Mouse (Mus musculus) gastrocnemius, adult 18-20 months (tissue): ENCODE data around the gene Lin54. TPM values are rescaled to one million over a fixed set of nuclear protein-coding genes. Genes with fewer than 3 reads are reported as not detected.

Source experiments
- DNase-seq: peaks from one replicate; pipeline ENCODE4 v3.0.0; 2021; ENCODE audit warnings: low spot score
- long read RNA-seq, 2 experiments: library from polyadenylated mRNA; stranded (forward); transcript quantifications; one replicate each; pipeline ENCODE4 v2.0.0; 2021
- total RNA-seq, 2 experiments: library from RNA; stranded (reverse); gene quantifications; 2 replicates each; pipeline ENCODE4 v1.2.3; 2021

Lin54 gene
- 1 to 10 TPM; 4.5 to 6.3 TPM for total RNA-seq
- long read RNA-seq, experiment 1, full-length matches to known transcripts, result 9 of 9 reads
- long read RNA-seq, experiment 1, partial matches to known transcripts, result 0 of 9 reads
- long read RNA-seq, experiment 1, other reads (novel, unspliced or antisense), result 0 of 9 reads
- long read RNA-seq, experiment 2, full-length matches to known transcripts, result 5 of 5 reads
- long read RNA-seq, experiment 2, partial matches to known transcripts, result 0 of 5 reads
- long read RNA-seq, experiment 2, other reads (novel, unspliced or antisense), result 0 of 5 reads

GRCm38 (mm10) chr5:100500458-100500961 is at the start of gene Lin54:
TSS of gene Lin54 (minus strand) at chr5:100500639.
- DNase-seq, result peak; percentile 84

- DNase-seq, result no peak
Observed at GRCm38 (mm10) chr5:100550151-100550550, 49.7 kb upstream of the Lin54 start.

DNA sequence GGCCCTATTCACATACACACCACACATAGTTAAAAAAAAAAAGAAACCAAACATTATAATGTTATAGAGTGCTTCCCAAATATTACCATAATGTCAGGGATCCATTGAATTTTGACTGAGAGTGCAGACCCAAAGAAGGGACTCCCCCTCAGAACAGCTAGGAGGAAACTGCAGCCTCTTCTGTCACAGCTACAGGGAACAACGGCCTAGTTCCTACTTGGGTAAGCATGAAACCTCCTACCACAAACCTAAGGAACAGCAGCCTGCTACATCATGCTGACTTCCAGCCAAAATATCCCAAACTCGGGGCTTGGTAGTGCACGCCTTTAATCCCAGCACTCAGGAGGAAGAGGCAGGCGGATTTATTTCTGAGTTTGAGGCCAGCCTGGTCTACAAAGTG is 48.9 kb upstream of the Lin54 start:
- no peak for DNase-seq

- DNase-seq, result no peak
Observed at GRCm38 (mm10) chr5:100548236-100548635, 47.8 kb upstream of the Lin54 start.

DNA sequence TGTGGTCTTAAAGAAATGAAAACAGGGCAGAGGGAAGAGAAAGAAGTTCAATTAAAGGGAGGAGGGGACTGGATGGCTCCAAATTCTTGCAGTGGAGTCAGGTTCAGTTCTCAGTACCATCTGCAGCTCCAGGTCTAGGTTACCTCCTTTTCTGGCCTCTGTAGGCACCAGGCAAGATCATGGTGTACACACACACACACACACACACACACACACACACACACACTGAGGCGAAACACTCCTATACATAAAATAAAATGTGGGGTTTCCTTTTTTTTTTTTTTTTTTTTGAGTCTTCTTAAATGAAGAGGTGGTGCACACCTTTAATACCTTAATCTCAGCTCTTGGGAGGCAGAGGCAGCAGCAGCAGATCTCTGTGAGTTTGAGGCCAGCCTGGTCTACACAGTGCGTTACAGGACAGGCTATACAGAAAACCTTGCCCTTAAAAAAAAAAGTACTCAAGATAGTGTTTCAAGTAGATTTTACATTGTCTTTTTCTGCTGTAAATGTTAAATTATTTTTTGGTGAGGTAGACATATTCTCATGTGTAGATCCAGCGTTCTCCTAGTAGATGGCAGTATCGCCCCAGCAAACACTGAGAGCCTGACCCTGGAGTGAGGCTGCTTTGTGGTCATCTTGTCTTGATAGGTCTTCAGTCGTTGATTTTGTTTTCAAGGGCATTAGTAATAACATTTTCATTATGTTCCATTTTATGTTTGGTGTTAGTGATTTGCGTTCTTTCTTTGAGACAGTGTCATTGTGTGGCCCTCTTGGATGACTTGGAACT is 46.0 kb upstream of the Lin54 start:
- no peak for DNase-seq

- DNase-seq, result peak; percentile 55
Observed at GRCm38 (mm10) chr5:100536638-100537037, 36.2 kb upstream of the Lin54 start.

GRCm38 (mm10) chr5:100535826-100536225 is 35.4 kb upstream of the Lin54 start:
- no peak for DNase-seq

GRCm38 (mm10) chr5:100526164-100526563 is 25.7 kb upstream of the Lin54 start:
- peak; percentile 38 for DNase-seq

DNA sequence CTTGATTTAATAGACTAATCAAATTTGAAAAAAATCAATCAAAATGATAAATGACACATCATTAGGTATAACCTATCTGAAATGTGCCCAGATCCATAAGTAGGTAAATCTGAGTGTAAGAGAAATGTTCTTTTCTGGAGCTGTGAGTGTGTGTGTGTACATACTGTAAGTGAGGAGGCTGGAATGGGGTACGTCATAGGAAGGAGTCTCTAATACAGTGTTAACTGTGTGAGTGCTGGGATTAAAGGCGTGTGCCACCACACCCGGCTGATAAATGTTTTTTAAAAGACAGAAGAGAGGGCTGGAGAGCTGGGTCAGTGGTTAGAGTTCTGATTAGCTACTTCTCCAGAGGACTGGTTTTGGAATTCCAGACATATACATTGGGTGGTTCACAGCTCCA is 25.2 kb upstream of the Lin54 start:
- no peak for DNase-seq

- DNase-seq, result no peak
Observed at GRCm38 (mm10) chr5:100524921-100525320, 24.5 kb upstream of the Lin54 start.

DNA sequence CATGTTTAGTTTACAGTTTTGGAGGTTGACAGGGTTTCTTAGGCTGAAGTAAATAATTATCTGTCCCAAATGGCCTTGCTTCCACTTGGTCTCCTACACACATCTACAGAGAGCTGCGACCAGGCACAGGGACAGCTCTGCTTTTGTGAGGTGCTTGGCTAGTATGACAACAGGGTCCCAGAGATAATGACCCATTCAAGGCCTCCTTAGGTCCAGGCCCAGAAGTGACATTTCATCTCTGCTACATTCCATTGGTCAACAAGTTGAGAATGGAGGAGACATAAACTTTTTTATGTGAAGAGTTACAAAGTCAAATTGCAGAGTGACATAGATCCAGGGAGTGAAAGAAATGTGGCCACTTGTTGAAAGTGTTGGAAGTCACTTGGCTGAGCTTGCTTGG is 22.9 kb upstream of the Lin54 start:
- no peak for DNase-seq

- DNase-seq, result no peak
Observed at GRCm38 (mm10) chr5:100520223-100520622, 19.8 kb upstream of the Lin54 start.

DNA sequence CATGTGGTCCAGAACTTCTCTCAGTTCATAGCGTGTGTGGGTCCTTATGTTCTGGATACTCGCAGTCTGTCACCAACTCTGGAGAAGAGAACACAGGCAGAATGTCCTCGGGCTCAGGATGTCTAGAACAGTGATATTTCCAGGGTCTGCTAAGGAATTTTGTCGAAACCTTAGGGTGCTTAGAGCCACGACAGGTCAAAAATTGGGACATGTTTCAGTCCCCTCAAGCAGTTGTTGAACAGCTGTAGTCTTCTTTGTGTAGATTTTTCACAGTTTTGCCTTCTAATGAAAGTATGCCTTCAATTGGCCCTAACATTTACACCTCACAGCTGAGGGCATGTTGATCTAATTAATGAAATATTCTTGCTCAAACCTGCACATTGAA is 18.6 kb upstream of the Lin54 start:
- no peak for DNase-seq

DNA sequence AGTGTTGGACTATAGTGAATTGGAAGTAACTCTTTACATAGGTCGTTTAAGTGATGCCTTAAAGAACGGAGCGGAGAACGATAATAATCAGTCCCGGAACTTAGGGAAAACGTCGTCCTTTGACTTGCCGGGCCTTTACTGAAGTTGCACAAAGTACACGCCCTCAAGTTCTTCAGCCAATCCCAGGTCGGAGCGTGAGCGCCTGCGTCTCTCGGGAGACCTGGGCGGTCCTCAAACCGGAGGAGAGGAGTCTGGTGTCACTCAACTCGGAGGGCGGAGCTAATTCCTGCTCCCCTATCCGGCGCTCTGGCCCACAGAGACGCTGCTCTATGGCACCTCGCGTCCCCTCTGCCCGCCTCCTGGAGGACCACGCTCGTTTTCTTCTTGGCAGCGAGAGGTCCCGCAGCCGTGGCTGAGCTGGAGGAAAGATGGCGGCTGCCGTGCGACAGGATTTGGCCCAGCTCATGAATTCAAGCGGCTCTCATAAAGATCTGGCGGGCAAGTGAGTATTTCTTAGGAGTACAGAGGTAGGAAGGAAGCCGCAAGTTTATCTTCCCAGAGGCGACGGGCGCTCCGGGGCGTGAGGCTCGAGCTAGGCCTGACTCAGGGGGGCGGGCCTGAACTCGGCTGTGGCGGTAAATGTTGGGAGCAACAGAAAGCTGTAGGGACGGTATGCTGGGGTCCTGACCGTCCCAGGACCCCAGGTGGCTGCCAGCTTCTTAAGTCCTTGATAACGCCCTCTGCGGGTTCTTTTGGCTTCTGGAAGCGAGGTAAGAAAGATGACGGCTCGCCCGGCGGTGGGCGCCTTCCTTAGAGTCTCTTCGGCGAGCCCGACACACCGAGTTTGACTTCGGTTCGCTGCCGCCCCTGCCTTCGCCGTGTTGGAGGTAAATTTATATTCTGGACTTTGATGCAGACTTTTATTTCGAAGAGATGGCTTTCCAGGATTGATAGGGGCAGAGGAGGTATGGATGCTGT is 17.9 kb upstream of the Lin54 start, which contains the start of gene Cops4:
Gene Cops4 (plus strand): TSS at position 261 of the 978 bp plus-strand sequence.
- DNase-seq, result peak; percentile 98

DNA sequence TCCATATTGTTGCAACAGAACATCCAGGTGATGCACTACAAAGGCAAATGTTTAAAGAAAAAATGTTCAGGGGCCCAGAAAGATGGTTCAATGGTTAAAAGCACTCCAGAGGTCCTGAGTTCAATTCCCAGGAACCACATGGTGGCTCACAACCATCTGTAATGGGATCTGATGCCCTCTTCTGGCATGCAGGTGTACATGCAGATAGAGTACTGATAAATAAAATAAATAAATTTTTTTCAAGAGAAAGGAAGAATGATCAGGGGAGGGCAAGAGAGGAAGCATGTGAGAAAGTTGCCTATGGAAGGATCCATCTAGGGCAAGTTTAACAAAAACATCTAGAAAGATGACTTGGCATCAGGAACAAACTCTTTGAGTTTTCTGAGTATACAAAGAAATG is 12.1 kb upstream of the Lin54 start:
- no peak for DNase-seq

DNA sequence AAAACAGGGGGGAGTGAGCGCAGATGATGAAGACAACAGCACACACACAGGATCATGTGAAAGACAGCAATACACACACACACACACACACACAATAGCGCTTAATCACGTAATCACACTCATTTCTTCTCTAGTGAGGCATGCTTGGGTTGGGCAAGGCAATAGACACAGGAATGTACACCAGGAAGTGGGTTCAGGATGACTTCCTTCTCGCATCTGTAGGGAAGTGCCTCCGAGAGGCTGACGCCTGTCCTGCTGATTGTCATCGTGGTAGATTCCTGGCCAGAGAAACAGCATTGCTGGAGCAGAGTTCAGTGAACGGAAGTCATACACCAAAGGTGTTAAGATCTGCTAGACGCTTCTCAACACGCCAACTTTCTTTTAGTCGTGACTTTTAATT is 8.8 kb upstream of the Lin54 start:
- no peak for DNase-seq

- DNase-seq, result no peak
Observed at GRCm38 (mm10) chr5:100501267-100501666, 828 bp upstream of the Lin54 start.

- DNase-seq, result no peak
Observed at GRCm38 (mm10) chr5:100499831-100500304, 571 bp downstream of the Lin54 start.

DNA sequence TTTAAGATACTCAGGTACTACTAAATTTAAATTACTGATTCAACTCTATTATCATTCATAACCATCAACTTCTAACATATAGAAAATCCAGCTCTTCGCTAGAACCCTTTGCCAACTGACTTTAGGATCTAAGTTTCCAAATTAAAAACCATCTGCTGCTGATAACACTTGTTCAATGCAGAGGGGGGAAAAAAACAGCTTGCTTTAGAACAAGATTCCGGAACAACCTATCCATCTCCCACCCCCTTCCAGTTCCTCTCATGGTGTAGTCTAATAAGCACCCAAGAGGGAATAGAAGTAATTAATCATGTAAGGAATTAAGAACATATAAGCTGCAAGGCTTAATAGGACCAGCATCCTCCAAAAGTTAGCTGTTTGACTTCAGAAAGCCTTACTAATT is 1.2 kb downstream of the Lin54 start:
- no peak for DNase-seq

GRCm38 (mm10) chr5:100498436-100499180 is 1.8 kb downstream of the Lin54 start:
- peak; percentile 69 for DNase-seq

GRCm38 (mm10) chr5:100491704-100492103 is 8.7 kb downstream of the Lin54 start:
- no peak for DNase-seq
